Mouse (Mus musculus) liver, postnatal 0 days (tissue): ENCODE measurements around the gene Vps25. TPM values are rescaled to one million over a fixed set of nuclear protein-coding genes. Genes with fewer than 3 reads are reported as not detected.

Experiments
- ATAC-seq: fragments of 200-750 bp; cut with Nextera tagmentation; 2 replicates; pipeline ENCODE4 v1.8.0; 2017; ENCODE audit warnings: mild to moderate bottlenecking, moderate library complexity
- DNase-seq: peaks from one replicate; pipeline ENCODE4 v3.0.0-alpha.2; 2016
- H3K27ac ChIP-seq: fragments of 300-500 bp; sonication (generic); 2 replicates; pipeline ENCODE4 v1.5.1; 2014; ENCODE audit warnings: antibody characterized with exemption, moderate library complexity, mild to moderate bottlenecking, low read depth
- H3K27me3 ChIP-seq: fragments of 300-500 bp; sonication (generic); 2 replicates; pipeline ENCODE4 v1.6.1; 2014; ENCODE audit warnings: low read length, control low read depth, mixed read lengths; ENCODE audit not compliant: insufficient read depth
- H3K36me3 ChIP-seq: fragments of 300-500 bp; sonication (generic); replicated peaks from 2 replicates; pipeline ENCODE4 v1.6.1; 2014; ENCODE audit warnings: mild to moderate bottlenecking, control low read depth, low read length, moderate library complexity, mixed read lengths; ENCODE audit not compliant: insufficient read depth
- H3K4me1 ChIP-seq: fragments of 300-500 bp; sonication (generic); 2 replicates; pipeline ENCODE4 v1.6.1; 2014; ENCODE audit warnings: antibody characterized with exemption, mild to moderate bottlenecking, control low read depth; ENCODE audit not compliant: insufficient read depth
- H3K4me2 ChIP-seq: fragments of 300-500 bp; sonication (generic); 2 replicates; pipeline ENCODE4 v1.6.1; 2014; ENCODE audit warnings: low read depth, mild to moderate bottlenecking, low read length, moderate library complexity, mixed read lengths
- H3K4me3 ChIP-seq: fragments of 300-500 bp; sonication (generic); 2 replicates; pipeline ENCODE4 v1.5.1; 2014; ENCODE audit warnings: low read depth, low read length
- H3K9ac ChIP-seq: fragments of 300-500 bp; sonication (generic); replicated peaks from 2 replicates; pipeline ENCODE4 v1.6.1; 2014; ENCODE audit warnings: mild to moderate bottlenecking, moderate library complexity
- H3K9me3 ChIP-seq: fragments of 300-500 bp; sonication (generic); 2 replicates; pipeline ENCODE4 v1.6.1; 2016; ENCODE audit warnings: mild to moderate bottlenecking, control low read depth, low read length, mixed read lengths
- CTCF ChIP-seq: sonication (generic); IDR thresholded peaks from 2 replicates; pipeline ENCODE4 v1.5.1; 2016; ENCODE audit warnings: antibody characterized with exemption, low read depth
- EP300 ChIP-seq: IDR thresholded peaks from 2 replicates; pipeline ENCODE4 v1.6.1; 2016; ENCODE audit warnings: antibody characterized with exemption, low read depth, mild to moderate bottlenecking
- WGBS: fragments of 180-500 bp; shearing (Covaris S2); extraction: QIAGEN DNeasy Blood & Tissue Kit; methylation state at CpG from one replicate; pipeline ENCODE4 v1.1.7; 2014; ENCODE audit not compliant: insufficient replicate concordance; 5-methylcytosine and 5-hydroxymethylcytosine counted together
- polyA plus RNA-seq: library from polyadenylated mRNA; unstranded; fragments of >200 nt; fragmentation: Nextera tagmentation; extraction: Ambion mirVana; gene quantifications from 2 replicates; pipeline ENCODE4 v1.2.1, GENCODE M21; 2015

The Vps25 gene
- polyA plus RNA-seq, 1 experiment from 2014 or later = 75.9 TPM

DNA sequence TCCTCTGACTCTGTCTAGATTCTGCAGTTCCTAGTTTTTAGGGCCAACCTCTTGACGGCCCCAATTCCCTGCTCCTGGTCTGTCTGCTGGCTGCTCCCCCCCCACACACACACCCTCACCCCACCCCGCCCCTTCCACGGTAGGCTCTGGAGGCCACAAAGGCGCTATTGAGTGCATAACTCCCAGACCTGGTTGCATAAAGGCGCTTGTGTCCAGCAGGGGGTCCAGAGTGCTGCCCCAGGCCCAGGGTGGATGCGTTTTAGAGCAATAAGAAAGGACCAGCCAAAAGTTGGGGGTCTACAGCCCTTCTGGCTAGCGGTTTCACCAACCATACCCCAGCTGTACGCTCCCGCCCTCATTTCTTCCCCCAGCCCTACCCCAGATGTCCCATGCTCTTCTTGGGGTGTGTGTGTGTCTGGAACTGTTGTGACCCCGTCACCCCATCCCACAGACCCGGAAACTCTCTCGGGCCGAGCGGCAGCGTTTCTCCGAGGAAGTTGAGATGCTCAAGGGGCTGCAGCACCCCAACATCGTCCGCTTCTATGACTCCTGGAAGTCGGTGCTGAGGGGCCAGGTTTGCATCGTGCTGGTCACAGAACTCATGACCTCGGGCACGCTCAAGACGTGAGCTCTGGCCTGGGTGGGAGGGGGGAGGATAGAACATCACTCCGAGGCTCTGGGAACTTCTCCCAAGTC, 8.9 kb downstream of the Vps25 start:
- Histone ChIP-seq H3K27ac (no peak overlapping the region), H3K27me3 (peaks cover 42% of the 10 kb centered on the region), H3K9ac (no peak overlapping the region; the same call in 1 of the 2 replicates), H3K4me2 (peak overlapping the region; percentile 87), H3K4me1 (peaks cover 43% of the 10 kb centered on the region), H3K9me3 (no peaks in the 10 kb centered on the region), H3K4me3 (peak overlapping the region; percentile 64; the same call in 1 of the 2 replicates), H3K36me3 (peaks cover 17% of the 10 kb centered on the region)
- 7% methylated on average over 24 of the region's 24 CpGs for WGBS
- DNase-seq (no peak), ATAC-seq (no peak)
- TF ChIP-seq CTCF (0 out of 2 replicates have a peak, but pooled peaks have one; percentile 2), EP300 (no peak)

DNA sequence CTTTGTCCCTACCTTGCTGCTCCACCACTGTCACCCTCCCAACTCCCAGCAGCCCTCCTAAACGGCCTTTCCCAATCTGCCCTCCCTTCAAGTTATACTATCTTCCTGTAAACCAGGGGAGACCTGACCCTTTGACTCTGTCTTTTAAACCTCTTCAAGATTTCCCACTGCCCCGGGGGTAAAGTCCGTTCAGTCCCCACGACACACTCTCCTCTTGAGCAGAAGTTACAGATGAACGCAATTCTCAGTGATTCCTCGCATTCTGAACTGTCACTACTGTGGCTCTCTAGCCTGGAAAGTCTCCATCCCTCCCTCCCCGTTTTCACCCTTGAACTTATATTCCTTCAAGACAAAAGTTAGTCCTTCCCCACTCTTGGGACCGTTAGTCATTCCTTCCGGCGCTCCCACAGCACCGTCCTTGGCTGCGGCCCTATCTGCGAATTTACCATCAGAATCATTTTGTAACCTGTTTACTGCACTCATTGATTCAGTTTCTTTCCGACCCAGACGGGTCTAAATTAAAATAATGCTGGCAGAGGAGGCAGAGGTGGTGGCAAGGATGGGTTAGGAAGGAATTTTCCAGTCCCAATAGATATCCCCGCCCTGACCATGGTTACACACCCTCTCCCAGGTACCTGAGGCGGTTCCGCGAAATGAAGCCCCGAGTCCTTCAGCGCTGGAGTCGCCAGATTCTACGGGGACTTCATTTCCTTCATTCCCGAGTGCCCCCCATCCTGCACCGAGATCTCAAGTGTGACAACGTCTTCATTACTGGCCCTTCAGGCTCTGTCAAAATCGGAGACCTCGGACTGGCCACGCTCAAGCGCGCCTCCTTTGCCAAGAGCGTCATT, 9.9 kb downstream of the Vps25 start:
- TF ChIP-seq EP300 (no peak), CTCF (no peak)
- ATAC-seq (no peak), DNase-seq (no peak)
- Histone ChIP-seq H3K9me3 (no peaks in the 10 kb centered on the region), H3K4me2 (no peak overlapping the region), H3K4me1 (peaks cover 43% of the 10 kb centered on the region), H3K36me3 (peaks cover 10% of the 10 kb centered on the region), H3K27ac (no peak overlapping the region), H3K9ac (no peak overlapping the region), H3K27me3 (peaks cover 42% of the 10 kb centered on the region), H3K4me3 (no peak overlapping the region)
- 21% methylated on average over 32 of the region's 32 CpGs for WGBS

DNA sequence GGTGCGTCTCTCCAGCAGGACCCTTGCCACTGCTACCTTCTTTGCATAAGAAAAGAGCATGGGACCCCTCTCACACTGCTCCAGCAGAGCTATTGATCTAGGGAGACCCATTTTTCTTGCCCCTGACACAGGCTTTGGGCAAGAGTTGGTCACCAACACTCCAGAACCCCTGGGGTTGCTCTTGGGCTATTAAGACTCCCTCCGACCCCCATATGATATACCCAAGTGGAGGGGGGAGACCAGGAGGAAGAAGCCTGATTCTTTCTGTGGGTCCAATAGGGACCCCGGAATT, 10.4 kb downstream of the Vps25 start:
- no peaks in the 10 kb centered on the region for H3K9me3 ChIP-seq
- peaks cover 40% of the 10 kb centered on the region for H3K4me1 ChIP-seq
- no peak overlapping the region for H3K4me2 ChIP-seq
- peaks cover 4% of the 10 kb centered on the region for H3K36me3 ChIP-seq
- H3K27me3 ChIP-seq = peaks cover 42% of the 10 kb centered on the region
- DNase-seq (no peak), ATAC-seq (no peak)
- no peak overlapping the region for H3K27ac ChIP-seq
- no peak overlapping the region for H3K4me3 ChIP-seq
- TF ChIP-seq EP300 = no peak
- no peak for TF ChIP-seq CTCF
- 46% methylated on average over 3 of the region's 3 CpGs for WGBS
- no peak overlapping the region for H3K9ac ChIP-seq

DNA sequence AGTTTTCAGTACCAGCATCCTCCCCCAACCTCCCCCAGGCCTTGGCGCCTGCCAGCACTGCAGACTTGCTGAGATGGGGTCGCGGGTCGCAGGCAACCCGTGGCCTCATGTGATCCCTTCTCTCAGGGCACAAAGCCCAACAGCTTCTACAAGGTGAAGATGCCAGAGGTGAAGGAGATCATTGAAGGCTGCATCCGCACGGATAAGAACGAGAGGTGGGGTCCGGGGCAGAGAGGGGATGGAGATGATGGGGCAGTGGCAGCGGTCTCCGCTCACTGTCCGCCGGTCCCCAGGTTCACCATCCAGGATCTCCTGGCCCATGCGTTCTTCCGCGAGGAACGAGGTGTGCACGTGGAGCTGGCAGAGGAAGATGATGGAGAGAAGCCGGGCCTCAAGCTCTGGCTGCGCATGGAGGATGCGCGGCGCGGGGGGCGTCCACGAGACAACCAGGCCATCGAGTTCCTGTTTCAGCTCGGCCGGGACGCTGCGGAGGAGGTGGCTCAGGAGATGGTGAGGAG, 11.5 kb downstream of the Vps25 start:
- Histone ChIP-seq H3K9ac (no peak overlapping the region), H3K36me3 (no peaks in the 10 kb centered on the region), H3K27ac (no peak overlapping the region), H3K4me3 (peak overlapping the region; percentile 13), H3K4me1 (peaks cover 34% of the 10 kb centered on the region), H3K27me3 (peaks cover 42% of the 10 kb centered on the region), H3K4me2 (peak overlapping the region; percentile 38; the same call in 1 of the 2 replicates), H3K9me3 (no peaks in the 10 kb centered on the region)
- TF ChIP-seq EP300 = no peak
- TF ChIP-seq CTCF = no peak
- DNase-seq (no peak), ATAC-seq (no peak)
- WGBS = 20% methylated on average over 31 of the region's 31 CpGs

DNA sequence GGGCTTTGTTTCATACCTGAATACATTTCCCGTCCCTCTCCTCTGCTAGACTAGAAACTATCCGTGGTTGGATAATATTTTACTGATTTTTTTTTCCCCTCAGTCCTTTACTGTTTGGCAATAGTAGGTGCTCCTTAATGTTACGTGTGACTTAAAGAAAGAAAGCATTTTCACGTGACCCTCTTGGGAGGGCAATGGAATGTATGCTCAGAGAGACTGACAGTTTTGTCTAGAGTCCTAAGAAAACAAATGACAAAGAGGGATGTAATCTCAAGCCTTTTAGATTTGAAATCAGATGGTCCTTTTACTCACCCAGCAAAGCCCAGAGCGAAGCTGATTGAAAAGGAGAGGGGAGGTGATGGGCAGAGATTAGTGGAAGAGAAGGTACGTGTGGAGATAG, 12.4 kb downstream of the Vps25 start:
- ATAC-seq = no peak
- Histone ChIP-seq H3K4me2 (no peak overlapping the region), H3K36me3 (no peaks in the 10 kb centered on the region), H3K9ac (no peak overlapping the region), H3K27ac (no peak overlapping the region), H3K27me3 (peaks cover 42% of the 10 kb centered on the region), H3K9me3 (no peaks in the 10 kb centered on the region), H3K4me3 (no peak overlapping the region), H3K4me1 (peaks cover 25% of the 10 kb centered on the region)
- DNase-seq = no peak
- TF ChIP-seq CTCF (no peak), EP300 (no peak)
- WGBS = 49% methylated on average over 6 of the region's 6 CpGs

DNA sequence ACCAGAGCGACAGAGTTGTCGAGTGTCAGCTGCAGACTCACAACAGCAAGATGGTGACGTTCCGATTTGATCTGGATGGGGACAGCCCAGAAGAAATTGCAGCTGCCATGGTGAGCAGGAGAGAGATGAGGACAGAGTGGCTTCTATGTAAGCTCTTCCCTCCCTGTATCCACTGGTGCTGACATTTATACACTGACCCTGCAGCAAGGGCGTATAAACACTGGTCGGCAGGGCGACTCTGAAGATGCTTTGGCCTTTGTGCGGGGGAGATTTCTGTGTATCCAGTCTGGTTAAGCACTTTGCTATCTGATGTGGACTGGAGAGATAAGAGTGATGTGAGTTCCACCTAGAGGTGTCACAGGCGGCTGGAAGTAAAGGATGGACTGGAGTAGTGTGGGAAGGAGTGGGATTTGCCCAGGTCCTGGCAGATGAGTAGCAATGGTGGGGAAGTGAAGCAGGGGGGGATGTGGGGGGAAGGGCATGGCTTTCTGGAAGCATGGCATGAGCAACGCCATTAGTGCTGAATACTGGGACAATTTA, 16.1 kb downstream of the Vps25 start:
- Histone ChIP-seq H3K4me2 (no peak overlapping the region), H3K27me3 (peaks cover 16% of the 10 kb centered on the region)

More for the DNA sequence above, 16.1 kb downstream of the Vps25 start:
- no peak for DNase-seq
- ATAC-seq = peak; percentile 54
- no peak for TF ChIP-seq CTCF
- no peak for TF ChIP-seq EP300
- H3K27ac ChIP-seq = no peak overlapping the region
- H3K36me3 ChIP-seq = no peaks in the 10 kb centered on the region
- H3K4me1 ChIP-seq = peaks cover 8% of the 10 kb centered on the region; the same call in 1 of the 2 replicates
- H3K9me3 ChIP-seq = no peaks in the 10 kb centered on the region
- no peak overlapping the region for H3K9ac ChIP-seq
- WGBS = 22% methylated on average over 10 of the region's 10 CpGs
- H3K4me3 ChIP-seq = no peak overlapping the region
